ENCODE assay signal across 11 mouse cellular contexts in the genomic region with DNA sequence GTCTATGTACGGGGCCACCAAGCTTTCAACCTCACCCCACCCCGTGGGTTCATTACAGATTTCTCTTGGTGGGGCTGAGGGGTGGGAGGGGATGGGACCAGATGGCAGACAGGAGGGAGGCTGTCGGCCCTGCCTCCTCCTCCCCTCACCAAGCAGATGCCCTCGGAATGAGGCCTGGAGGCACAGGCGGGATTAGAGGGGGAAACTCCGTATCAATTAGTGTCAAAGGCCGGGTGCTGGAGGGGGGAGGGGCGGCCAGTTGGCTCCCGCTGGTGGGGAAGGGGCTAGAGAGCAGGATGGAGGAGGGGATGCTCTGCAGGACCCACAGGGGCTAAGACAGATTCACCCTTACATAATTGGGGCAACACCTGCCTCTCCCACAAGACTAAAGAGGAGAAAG. TPM values are rescaled to one million over a fixed set of nuclear protein-coding genes. Genes with fewer than 3 reads are reported as not detected.
DNase-seq lines count a peak whose midpoint lies in the region; ATAC-seq lines count a peak whose summit lies in the region.
"Had no signal": no experiment of that assay in that cellular context is flagged by ENCODE, and none has a peak within 500 bp of the region (broad histone marks: within the 10 kb centered on the region; RNA-seq: fewer than 3 reads in every experiment).

No protein-coding gene starts in this region.

- H3K9ac ChIP-seq in forebrain, embryonic 14.5 days (ENCODE audit: low read length): peak overlapping the region; percentile 2; the same call in 1 of the 2 replicates
- H3K9ac ChIP-seq: heart, embryonic 13.5 days had no signal

- no peak overlapping the region for H3K4me3 ChIP-seq in forebrain, embryonic 14.5 days (ENCODE audit: low read depth, low read length)
- H3K4me3 ChIP-seq: erythroblast, embryonic 14.5 days; heart, embryonic 13.5 days had no signal

- ATAC-seq in forebrain, embryonic 14.5 days: peak; percentile 78
- ATAC-seq in megakaryocyte-erythroid progenitor cell, adult 5-6 weeks (replicated peaks; ENCODE audit: low FRiP score, low TSS enrichment, poor library complexity, severe bottlenecking): no peak

- 0 out of 2 replicates have a peak overlapping the region, but pooled peaks have one; percentile 16 for H3K4me2 ChIP-seq in forebrain, embryonic 14.5 days (ENCODE audit: low read length)
- H3K4me2 ChIP-seq: heart, embryonic 13.5 days had no signal

- peaks cover 44% of the 10 kb centered on the region for H3K4me1 ChIP-seq in forebrain, embryonic 14.5 days (ENCODE audit: control insufficient read depth, insufficient read depth, low read length)
- H3K4me1 ChIP-seq: heart, embryonic 13.5 days had no signal

- WGBS in forebrain, embryonic 14.5 days: 0% methylated on average over 9 of the region's 9 CpGs

- no peaks in the 10 kb centered on the region for H3K27me3 ChIP-seq in forebrain, embryonic 14.5 days (replicated peaks; ENCODE audit: control insufficient read depth, insufficient read depth, low read length)

- peak; percentile 61 for DNase-seq in cerebellum, adult 9-11 months
- DNase-seq in cerebellum, adult 8-10 months: no peak
- DNase-seq in forebrain, embryonic 14.5 days (ENCODE audit: low spot score): peak; percentile 83
- peak; percentile 79 for DNase-seq in mesoderm, embryonic 11.5 days (ENCODE audit: low read depth, low spot score)
- DNase-seq in retina, postnatal 1 day: peak; percentile 98
- no peak for DNase-seq in urinary bladder, postnatal 10 days (ENCODE audit: low spot score)
- DNase-seq in testis, postnatal 14 days (ENCODE audit: low spot score): no peak
- DNase-seq: spleen, adult 18-20 months had no signal

- H3K27ac ChIP-seq in forebrain, embryonic 14.5 days (ENCODE audit: low read depth, low read length): peak overlapping the region; percentile 74
- H3K27ac ChIP-seq: heart, embryonic 13.5 days had no signal

- no peaks in the 10 kb centered on the region for H3K9me3 ChIP-seq in forebrain, embryonic 14.5 days (replicated peaks; ENCODE audit: control insufficient read depth, low read length)
- H3K9me3 ChIP-seq: heart, embryonic 13.5 days had no signal

- H3K36me3 ChIP-seq in forebrain, embryonic 14.5 days (ENCODE audit: control insufficient read depth, insufficient read depth, low read length): 0 out of 2 replicates have a peak, but pooled peaks cover 7% of the 10 kb centered on the region
- H3K36me3 ChIP-seq: heart, embryonic 13.5 days had no signal

RNA-seq across cellular contexts. Expression of a gene that starts 22.0 kb away (rescaled TPM):
- 20.0 and 28.8 TPM in 2 replicates for polyA plus RNA-seq in forebrain, embryonic 14.5 days (2014; fragmentation: Nextera tagmentation; extraction: Ambion mirVana)
- not detected in 2 replicates for total RNA-seq in megakaryocyte-erythroid progenitor cell, adult 5-6 weeks (2014; fragmentation: Nextera tagmentation)
- total RNA-seq in megakaryocyte-erythroid progenitor cell, adult 5-6 weeks (2017): not detected in 2 replicates
- polyA plus RNA-seq: erythroblast, embryonic 14.5 days had no signal

Comparison
In these comparisons a context has a peak if more than half of its experiments do, and no peak if none do; other contexts are left out.
1. DNase-seq: peak in cerebellum, adult 9-11 months (single experiment), forebrain, embryonic 14.5 days (single experiment), mesoderm, embryonic 11.5 days (single experiment) and retina, postnatal 1 day (single experiment); none in cerebellum, adult 8-10 months (single experiment), urinary bladder, postnatal 10 days (single experiment) and testis, postnatal 14 days (single experiment).